In genomic region chr10:94020587-94020986, GRCm38 (mm10) we compare ENCODE assay signal across 14 mouse cellular contexts. TPM values are rescaled to one million over a fixed set of nuclear protein-coding genes. Genes with fewer than 3 reads are reported as not detected.
DNase-seq lines count a peak whose midpoint lies in the region; ATAC-seq and TF ChIP-seq lines count a peak whose summit lies in the region.
"Had no signal": no experiment of that assay in that cellular context is flagged by ENCODE, and none has a peak within 500 bp of the region (broad histone marks: within the 10 kb centered on the region; RNA-seq: fewer than 3 reads in every experiment).

No protein-coding gene starts in this region.

- 54% methylated on average over 5 of the region's 5 CpGs for WGBS in kidney, adult 2 months
- WGBS in kidney, embryonic 16.5 days, result 76% methylated on average over 5 of the region's 5 CpGs

- peaks cover 2% of the 10 kb centered on the region; the same call in 1 of the 2 replicates for H3K4me1 ChIP-seq in kidney, adult 2 months (ENCODE audit: control insufficient read depth, insufficient read depth, low read length)
- H3K4me1 ChIP-seq in kidney, embryonic 16.5 days (ENCODE audit: insufficient read depth, low read length), result peaks cover 4% of the 10 kb centered on the region; the same call in 1 of the 2 replicates

- no peak for TF ChIP-seq CTCF in kidney, adult 2 months (conservative IDR thresholded peaks at IDR 0.05; ENCODE audit: insufficient read depth, insufficient read length, low read depth, low read length)

- no peak overlapping the region for H3K9ac ChIP-seq in kidney, embryonic 16.5 days (replicated peaks; ENCODE audit: low read length)
- H3K9ac ChIP-seq: heart, embryonic 15.5 days had no signal

- TF ChIP-seq POLR2A in kidney, adult 2 months (IDR thresholded peaks at IDR 0.05; ENCODE audit: low read depth, low read length), result no peak

- H3K36me3 ChIP-seq in kidney, adult 2 months (ENCODE audit: control insufficient read depth, insufficient read depth, low read length), result no peaks in the 10 kb centered on the region
- H3K36me3 ChIP-seq in kidney, embryonic 16.5 days (ENCODE audit: insufficient read depth, low read length), result 0 out of 2 replicates have a peak, but pooled peaks cover 4% of the 10 kb centered on the region
- H3K36me3 ChIP-seq: heart, embryonic 15.5 days had no signal

- no peaks in the 10 kb centered on the region for H3K9me3 ChIP-seq in kidney, embryonic 16.5 days (ENCODE audit: low read length)
- H3K9me3 ChIP-seq: heart, embryonic 15.5 days had no signal

- no peak overlapping the region for H3K4me3 ChIP-seq in kidney, adult 2 months (ENCODE audit: insufficient read depth, low read depth, low read length)
- H3K4me3 ChIP-seq in kidney, embryonic 16.5 days (ENCODE audit: low read length), result no peak overlapping the region
- H3K4me3 ChIP-seq: gastrocnemius, adult 2 months; heart, embryonic 15.5 days; myocyte had no signal

- H3K4me2 ChIP-seq in kidney, embryonic 16.5 days (replicated peaks; ENCODE audit: low read depth, low read length), result no peak overlapping the region
- H3K4me2 ChIP-seq: heart, embryonic 15.5 days had no signal

- DNase-seq in kidney, adult 2 months, result peak; percentile 56
- DNase-seq in ES-CJ7 (ENCODE audit: low read depth, low spot score), result peak; percentile 20
- DNase-seq in testis, postnatal 14 days (ENCODE audit: low spot score), result no peak
- DNase-seq in urinary bladder, adult 18-20 months (ENCODE audit: low spot score in 2 of 2), result no peak
- no peak for DNase-seq in right cerebral cortex, postnatal 25 days
- DNase-seq: adrenal gland, postnatal 14 days; cerebellum, postnatal 25 days; gastrocnemius, adult 2 months; thymus, postnatal 4 days had no signal

- H3K27ac ChIP-seq in kidney, adult 2 months (ENCODE audit: insufficient read depth, low read depth, low read length), result no peak overlapping the region
- no peak overlapping the region for H3K27ac ChIP-seq in kidney, embryonic 16.5 days (ENCODE audit: low read length)
- H3K27ac ChIP-seq: gastrocnemius, adult 2 months; heart, embryonic 15.5 days had no signal

- no peak for ATAC-seq in kidney, embryonic 16.5 days (ENCODE audit: low FRiP score, low TSS enrichment)
- peak; percentile 78 for ATAC-seq in common myeloid progenitor, adult 5-6 weeks (replicated peaks; ENCODE audit: low read depth, poor library complexity, severe bottlenecking)
- ATAC-seq in megakaryocyte, adult 5-6 weeks (ENCODE audit: poor library complexity, severe bottlenecking), result 0 out of 2 replicates have a peak, but pooled peaks have one; percentile 33

- no peaks in the 10 kb centered on the region for H3K27me3 ChIP-seq in kidney, adult 2 months (replicated peaks; ENCODE audit: control insufficient read depth, insufficient read depth, low read length)
- no peaks in the 10 kb centered on the region for H3K27me3 ChIP-seq in kidney, embryonic 16.5 days (ENCODE audit: insufficient read depth, low read length)
- H3K27me3 ChIP-seq: heart, embryonic 15.5 days had no signal

RNA-seq across cellular contexts. Expression of gene Vezt, which starts 15.0 kb away (rescaled TPM):
- polyA plus RNA-seq in kidney, adult 2 months (2012; rRNA removed), result 11.2 and 12.2 TPM in 2 replicates
- 24.5 TPM in 2 replicates for polyA plus RNA-seq in kidney, embryonic 16.5 days (2015; fragmentation: Nextera tagmentation; extraction: Ambion mirVana)
- 6.0 and 14.7 TPM in 2 replicates for total RNA-seq in common myeloid progenitor, adult 5-6 weeks (2017)
- 3.8 and 5.0 TPM in 2 replicates for total RNA-seq in megakaryocyte, adult 5-6 weeks (2015)
- total RNA-seq in megakaryocyte, adult 5-6 weeks (2017), result 6.6 and 7.7 TPM in 2 replicates

RNA-seq across cellular contexts. Expression of gene Fgd6, which starts 15.2 kb away (rescaled TPM):
- 2.3 TPM in 2 replicates for polyA plus RNA-seq in kidney, adult 2 months (2012; rRNA removed)
- 3.3 TPM in 2 replicates for polyA plus RNA-seq in kidney, embryonic 16.5 days (2015; fragmentation: Nextera tagmentation; extraction: Ambion mirVana)
- 1.8 and 2.7 TPM in 2 replicates for total RNA-seq in common myeloid progenitor, adult 5-6 weeks (2017)
- total RNA-seq in megakaryocyte, adult 5-6 weeks (2015), result 1.4 and 1.8 TPM in 2 replicates
- 1.1 and 1.5 TPM in 2 replicates for total RNA-seq in megakaryocyte, adult 5-6 weeks (2017)

Comparison
In these comparisons a context has a peak if more than half of its experiments do, and no peak if none do; other contexts are left out.
1. DNase-seq: peak in kidney, adult 2 months (single experiment) and ES-CJ7 (single experiment); none in testis, postnatal 14 days (single experiment), urinary bladder, adult 18-20 months (0 of 2) and right cerebral cortex, postnatal 25 days (single experiment).